Mouse (Mus musculus) embryonic fibroblast, embryonic 13.5 days (primary cell): ENCODE results near the gene Dync2li1.

Source experiments
- CTCF ChIP-seq: IDR thresholded peaks from 2 replicates; pipeline ENCODE4 v1.5.1; 2011; ENCODE audit warnings: mild to moderate bottlenecking, control low read depth, low read length, moderate library complexity, borderline replicate concordance; ENCODE audit not compliant: insufficient read depth
- POLR2A ChIP-seq: IDR thresholded peaks from 2 replicates; pipeline ENCODE4 v1.6.1; 2011; ENCODE audit warnings: low read depth, mild to moderate bottlenecking, control low read depth, low read length, moderate library complexity

DNA sequence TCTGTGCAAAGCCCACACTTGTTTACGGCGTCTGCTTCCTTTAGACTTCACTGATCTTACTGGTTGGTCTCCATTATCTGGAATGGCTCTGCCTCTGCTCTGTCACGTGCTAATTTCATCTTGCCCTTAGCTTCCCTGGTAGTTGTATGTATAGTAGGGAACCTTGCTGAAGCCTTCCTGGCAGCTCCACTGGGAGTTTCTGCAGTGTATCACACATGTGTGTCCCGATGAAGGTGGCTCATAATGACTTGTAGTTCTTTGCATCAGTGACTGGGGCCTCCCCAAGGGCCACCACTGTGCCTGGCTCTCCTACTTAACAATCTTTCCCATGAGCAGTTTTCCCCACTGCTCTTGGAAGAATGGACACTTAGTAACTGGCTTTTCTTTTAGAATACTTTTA, 17.7 kb upstream of the Dync2li1 start:
- TF ChIP-seq POLR2A = no peak
- TF ChIP-seq CTCF = no peak
